Mouse (Mus musculus): ENCODE measurements around the gene Lce1j.

DNA sequence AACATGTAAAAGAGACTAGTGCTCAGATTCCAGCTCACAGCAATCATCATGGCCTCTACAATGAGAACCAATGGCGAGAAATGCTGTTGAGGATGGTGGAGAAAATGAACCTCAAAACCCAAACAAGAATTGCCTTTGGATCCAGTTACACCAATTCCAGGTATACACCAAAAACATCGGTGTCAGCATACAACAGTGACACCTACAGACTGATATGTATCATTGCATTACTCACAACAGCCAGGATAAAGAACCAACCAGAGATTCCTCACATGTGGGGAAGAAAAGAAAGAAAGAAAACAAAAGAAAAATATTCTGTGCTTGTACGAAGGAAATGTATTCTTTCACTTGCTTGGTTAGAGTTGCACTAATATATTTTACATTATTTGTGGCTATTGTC, 18.7 kb downstream of the Lce1j start:
- TF ChIP-seq POLR2A (IDR thresholded peaks at IDR 0.05; ENCODE audit: extremely low read depth, insufficient read depth, low read length) = no peak
- TF ChIP-seq CTCF (IDR thresholded peaks at IDR 0.05; ENCODE audit: extremely low read depth, insufficient read depth, low read length) = no peak

Data from cortical plate, adult 2 months (tissue).